Mouse (Mus musculus): ENCODE results near the gene Agpat2. TPM values are rescaled to one million over a fixed set of nuclear protein-coding genes. Genes with fewer than 3 reads are reported as not detected.

Gene Agpat2
- total RNA-seq, 4 experiments from 2014 or later = 2.9 to 8.9 (median 5.6) TPM

DNA sequence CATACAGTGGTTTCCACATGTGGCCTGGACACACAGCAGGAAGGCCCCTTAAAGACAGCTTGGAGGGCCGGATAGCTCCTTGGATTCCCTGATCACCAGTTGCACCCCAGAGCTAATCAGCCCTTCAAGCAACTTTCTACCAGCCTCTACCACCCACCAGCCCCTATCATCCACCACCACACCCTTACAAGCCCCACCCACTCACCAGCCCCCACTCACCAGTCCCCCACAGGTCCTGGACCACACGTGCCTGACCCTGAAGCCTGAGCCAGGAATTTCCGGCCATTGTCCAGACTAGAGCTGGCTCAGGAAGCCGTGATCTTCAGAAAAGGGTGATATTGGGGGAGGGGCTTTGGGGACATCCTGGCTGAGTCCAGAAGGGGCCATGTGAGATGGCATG is 28.4 kb downstream of the Agpat2 start:
- no peak for DNase-seq (ENCODE audit: low spot score in 2 of 2)

DNA sequence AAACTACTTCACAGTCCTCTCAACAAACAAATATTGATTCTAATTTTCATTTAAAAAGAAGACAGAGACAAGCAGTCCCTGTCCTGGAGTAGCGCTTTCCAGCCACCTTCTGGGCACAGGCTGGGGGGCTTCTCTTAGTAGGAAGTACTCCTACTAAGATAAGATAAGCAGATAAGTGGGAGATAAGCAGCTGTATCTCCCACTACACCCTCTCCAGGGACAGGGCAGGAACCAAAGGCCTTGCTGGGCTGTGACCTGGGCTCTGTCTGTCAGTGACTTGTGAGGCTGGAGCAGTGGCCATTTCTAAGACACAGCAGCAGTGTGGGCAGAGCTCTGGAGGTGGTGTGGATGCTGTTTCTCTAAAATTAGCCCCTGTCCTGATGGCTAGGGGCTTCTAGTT is 28.8 kb downstream of the Agpat2 start:
- DNase-seq (ENCODE audit: low spot score in 2 of 2) = no peak

DNA sequence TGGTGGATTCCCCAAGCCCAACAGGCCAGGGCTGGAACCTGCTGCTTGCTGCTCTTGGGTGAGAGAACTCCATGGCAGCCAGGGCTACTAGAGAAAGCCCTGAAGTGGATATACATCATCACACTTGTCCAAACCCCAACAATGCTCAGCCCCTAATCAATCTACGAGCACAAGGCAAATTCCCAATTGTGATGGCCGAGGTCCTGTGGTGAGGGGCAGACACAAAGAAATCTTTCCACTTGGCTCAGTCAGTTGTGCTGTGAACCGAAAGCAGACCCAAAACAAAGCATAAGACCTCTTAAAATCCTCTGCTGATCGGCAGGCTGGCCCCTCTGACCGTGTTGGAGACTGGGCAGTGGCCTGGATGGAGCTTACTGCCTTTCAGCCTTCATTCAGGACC is 29.4 kb downstream of the Agpat2 start:
- no peak for DNase-seq (ENCODE audit: low spot score in 2 of 2)

DNA sequence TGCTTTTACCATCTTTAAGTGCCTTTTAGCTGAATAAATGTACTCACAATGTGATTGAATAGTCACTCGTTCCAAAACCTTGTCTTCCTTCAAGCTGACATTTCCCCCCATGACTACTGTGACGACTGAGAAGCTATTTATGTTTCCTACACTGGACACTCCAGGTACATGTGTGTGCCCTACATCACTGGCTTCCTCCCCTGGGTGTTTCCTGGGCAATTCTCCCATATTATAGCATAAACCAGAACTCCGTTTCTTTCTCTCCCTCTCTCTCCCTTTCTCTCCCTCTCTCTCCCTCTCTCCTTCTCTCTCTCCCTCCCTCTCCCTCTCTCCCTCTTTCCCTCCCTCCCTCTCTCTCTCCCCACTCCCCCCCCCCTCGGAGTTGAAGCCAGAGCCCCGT is 30.4 kb downstream of the Agpat2 start:
- no peak for DNase-seq (ENCODE audit: low spot score in 2 of 2)

DNA sequence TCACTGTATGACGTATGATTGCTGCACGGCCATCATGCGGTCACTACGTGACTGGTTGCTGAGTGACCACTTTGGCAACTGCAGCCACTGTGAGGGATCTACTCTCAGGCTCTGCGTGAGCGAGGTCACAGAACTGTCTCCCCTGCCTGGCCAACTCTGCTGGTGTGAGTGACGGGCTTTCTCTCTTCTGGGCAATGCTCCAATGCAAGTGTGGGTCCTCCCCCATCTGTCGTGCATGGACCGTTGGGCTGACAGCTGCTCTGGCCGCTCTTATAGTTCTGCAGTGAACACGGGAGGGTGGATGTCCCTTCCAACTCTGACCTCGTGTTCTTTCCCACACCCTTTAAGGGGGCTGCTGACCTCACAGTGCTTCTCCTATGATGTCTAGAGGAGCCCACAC is 30.8 kb downstream of the Agpat2 start:
- DNase-seq (ENCODE audit: low spot score in 2 of 2) = no peak

DNA sequence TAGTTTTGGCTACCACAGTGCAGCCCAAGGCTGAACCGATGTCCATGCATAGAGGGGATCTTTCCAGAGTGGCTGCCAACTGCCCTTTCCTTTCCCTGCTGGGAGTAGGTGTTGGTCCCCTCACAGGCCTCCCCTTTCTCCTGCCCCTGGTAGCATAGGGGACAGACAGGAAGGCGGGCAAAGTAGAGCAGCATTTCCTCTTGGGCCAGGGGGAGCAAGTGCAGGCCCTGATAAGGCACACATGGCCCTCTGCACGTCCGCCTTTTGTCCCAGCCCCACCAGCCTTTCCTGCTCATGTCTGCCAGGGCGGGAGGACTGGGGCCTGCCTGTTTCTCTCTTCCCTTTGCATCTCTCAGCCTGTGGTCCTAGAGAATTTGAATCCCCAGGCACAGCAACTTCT is 32.4 kb downstream of the Agpat2 start:
- no peak for DNase-seq (ENCODE audit: low spot score in 2 of 2)

DNA sequence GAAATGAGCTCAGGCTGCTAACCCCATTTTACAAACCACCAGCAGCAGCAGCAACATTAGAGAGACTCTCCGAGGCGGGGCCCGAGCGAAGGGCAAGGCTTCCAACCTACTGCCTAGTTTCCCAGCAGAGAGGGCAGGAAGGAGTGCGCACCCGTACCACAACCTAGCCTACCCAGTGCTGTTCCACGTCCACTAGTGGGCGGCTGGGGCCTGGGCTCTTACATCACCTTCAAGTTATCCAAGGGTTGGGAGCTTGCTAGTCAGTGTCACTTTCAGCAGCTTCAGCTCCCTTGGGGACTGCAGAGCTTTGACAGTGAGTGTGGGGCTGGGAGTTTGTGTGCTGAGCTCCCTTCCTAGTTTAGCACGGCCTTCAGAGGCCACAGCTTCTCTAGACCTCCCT is 32.8 kb downstream of the Agpat2 start:
- no peak for DNase-seq (ENCODE audit: low spot score in 2 of 2)

DNA sequence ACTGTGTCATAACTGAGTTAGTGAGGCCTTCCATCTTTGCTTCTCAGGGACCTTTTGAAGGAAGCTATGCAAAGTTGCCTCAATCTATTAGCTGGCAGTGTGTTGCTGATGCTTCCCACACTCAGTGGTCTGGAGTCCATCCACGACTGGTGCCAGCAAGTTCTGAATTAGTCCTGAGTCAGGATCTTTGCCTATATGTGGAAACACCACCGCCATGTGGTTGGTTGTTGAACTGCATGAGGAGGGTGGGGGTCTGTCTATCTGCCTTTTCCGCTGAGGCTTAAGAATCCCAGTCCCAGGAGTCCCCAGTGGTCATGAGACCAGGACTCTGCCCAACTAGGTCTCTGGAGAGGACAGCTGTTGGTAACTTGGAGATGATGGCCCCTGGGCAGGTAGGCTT is 34.2 kb downstream of the Agpat2 start:
- no peak for DNase-seq (ENCODE audit: low spot score in 2 of 2)

DNA sequence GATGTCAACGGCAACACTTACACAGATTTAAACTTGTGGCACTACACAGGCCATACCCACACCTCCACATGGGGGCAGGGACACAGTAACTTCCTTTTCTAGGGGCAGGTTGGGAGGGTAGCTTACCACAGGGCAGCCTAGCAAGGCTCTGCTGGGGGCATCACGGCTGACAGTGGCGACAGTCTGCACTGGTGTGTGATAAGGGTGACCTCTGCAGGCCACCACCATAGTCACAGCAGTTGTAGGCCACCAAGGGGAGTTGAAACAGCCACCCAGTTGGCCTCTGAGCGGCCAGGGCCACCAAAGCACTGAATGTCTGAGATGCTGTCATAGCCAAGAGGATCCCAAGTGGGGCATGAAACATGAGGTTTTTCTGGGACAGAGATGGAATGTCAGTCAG is 38.0 kb downstream of the Agpat2 start:
- DNase-seq (ENCODE audit: low spot score in 2 of 2) = no peak

DNA sequence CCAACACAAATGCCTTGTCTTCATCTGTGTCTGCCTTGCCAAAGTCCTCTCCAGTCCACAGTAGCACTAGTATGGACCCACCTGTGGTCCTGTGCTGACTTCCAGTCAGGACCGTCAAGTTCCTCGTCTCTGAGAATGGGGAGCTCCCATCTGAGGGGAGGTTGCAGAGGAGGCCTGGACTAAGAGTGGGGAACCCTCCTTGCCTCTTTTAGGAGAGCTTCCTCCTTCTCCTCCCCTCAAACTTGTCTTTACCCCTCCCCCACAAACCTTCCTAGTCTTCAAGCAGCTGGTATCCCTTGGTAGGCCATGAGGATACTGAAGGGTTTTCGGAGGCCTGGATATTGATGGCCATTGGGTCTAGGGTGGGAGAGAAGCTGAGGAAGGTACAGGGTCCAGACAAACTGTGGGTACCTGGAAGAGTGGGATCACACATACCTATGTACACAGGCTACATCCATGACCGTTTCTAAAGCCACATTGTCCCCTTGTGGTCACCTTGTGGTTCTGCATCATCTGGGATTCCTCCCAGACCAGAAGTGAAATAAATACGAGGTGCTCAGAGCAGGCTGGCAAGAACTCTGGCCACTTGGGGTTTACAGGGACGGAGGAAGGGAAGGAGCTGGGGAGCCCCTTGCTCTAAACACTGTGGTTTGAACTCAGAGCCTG is 42.7 kb downstream of the Agpat2 start:
- DNase-seq (ENCODE audit: low spot score in 2 of 2) = no peak

DNA sequence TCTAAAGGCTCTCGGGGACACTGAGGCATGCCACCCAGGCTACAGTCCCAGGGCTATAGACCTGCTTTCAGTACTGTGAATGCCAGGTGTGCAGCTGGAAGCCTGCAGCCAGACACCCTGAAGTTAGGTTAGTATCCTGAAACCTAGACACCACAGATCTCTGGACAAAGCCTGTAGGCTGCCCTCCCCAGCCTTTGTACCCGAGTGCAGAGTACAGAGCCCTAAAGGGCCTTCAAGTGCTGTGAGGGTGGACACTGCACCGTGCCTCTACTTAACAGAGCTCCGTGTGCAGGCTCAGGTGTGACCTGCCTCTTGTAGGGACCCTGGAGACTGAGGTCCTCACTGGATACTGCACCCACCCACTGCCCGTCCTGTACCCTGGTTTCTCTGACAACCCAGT is 43.7 kb downstream of the Agpat2 start:
- DNase-seq (ENCODE audit: low spot score in 2 of 2) = no peak

DNA sequence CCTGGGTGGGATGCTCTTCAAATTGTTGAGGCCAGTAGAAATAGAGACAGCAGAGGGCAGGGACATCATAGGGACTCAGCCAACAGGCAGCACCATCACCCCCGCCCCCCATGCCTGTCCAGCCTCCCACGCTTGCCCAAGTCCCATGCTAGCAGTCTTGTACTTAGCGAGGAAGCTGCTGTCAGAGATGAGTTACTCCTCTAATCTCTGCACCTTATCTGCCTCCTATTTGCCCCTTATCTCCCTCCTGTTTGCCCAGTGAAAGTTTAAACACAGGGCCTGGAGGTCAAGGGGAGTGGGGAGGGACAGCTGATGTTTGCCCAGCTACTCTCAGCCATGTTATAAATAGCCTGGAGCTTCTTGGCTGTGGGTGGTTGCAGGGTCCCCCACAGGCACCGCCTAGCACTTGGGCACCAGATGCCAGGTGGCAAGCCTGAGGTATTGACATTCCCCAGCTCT is 47.7 kb downstream of the Agpat2 start:
- DNase-seq (ENCODE audit: low spot score in 2 of 2) = no peak

DNA sequence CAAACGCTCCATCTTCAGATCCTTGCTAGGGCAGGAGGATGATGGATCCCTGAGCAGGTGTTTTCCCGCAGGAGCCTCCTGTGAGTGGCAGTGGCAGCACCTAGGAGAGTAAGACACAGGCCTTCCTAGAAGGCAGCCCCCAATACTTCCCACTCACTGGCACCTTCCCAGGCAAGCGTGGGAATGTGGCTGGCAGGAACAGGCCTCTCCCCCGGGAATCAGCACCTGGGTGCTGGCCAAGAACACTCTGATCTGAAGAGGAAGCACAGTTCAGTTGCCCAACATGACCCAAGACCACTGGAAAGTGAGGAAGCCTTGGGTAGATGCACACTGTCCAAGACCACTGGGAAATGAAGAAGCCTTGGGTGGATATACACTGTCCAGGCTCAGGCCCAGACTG is 49.1 kb downstream of the Agpat2 start:
- DNase-seq (ENCODE audit: low spot score in 2 of 2) = peak in 1 of 2 experiments; percentile 51

DNA sequence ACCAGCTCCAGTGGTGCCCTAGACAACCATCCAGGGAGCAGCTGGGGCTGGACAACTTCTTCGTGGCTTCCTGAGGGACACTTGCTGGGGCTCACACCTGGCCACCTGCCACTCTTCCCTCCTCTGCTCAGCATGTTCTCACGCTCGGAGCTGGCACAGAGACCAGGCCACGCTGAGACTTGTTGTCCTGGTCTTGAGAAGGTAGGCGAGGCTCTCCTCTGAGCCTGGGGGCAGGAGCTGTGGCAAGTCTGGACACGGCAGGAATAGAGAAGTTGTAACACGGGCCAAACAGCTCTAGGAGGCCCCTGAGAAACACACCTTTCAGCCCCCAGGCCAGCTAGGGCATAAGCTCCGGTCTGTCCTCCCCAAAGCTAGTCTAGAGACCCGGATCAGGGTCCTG is 50.3 kb downstream of the Agpat2 start:
- no peak for DNase-seq (ENCODE audit: low spot score in 2 of 2)

DNA sequence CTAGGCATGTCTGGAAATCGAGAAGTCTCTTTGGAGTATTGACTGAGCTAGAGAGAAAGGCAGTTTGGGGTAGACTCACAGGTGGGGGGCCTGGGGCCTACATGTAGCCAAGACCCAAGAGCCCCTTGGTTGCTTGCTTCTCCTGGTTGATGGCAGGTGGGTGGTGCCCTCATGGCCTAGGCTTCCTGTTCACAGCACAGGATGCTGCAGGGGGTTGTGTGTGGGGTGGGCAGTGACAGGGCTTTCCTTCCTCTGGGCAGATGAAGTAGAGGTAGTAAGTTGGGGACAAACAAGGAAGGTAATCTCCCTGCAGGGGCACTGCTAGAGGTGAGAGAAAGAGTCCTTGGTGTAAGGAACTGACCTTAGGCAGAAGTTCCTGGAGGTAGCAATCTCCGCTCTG is 52.2 kb downstream of the Agpat2 start:
- DNase-seq (ENCODE audit: low spot score in 2 of 2) = no peak

DNA sequence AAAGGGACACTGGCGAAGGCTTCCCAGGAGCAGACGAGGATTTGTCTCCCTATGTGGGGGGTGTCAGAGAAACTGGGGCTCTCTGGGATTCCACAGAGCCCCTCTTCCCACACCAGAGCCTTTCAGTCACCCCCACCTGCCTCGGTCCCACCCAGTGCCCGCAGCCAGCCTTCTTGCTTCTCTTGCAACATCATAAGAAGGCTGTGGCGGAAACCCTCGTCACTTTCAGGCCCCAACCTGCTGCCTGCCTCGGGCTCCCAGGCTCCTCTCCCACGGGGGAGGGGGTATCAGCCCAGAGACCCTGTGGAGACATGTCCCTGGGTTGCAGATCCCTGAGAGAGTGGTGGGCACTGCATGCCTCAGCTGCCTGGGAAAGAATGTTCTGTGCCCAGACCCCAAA is 52.8 kb downstream of the Agpat2 start:
- DNase-seq (ENCODE audit: low spot score in 2 of 2) = no peak

DNA sequence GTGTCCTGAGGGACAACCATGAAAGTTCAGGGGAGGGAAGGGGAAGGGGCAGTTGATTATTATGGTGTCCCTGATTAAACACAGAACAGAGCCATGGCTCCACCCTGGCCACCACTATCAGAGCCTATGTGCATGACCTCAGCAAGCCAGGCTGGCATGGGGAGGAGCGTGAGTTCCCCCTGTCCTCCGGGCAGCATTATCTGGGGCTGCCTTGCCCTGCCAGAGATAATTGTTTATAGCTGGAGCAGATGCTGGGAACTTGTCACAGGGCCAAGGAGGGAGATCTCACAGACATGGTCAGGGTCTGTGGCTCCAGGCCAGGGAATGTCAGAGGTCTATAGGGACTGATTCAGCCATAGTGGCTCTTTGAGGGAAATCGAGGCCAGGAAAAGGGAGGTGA is 53.4 kb downstream of the Agpat2 start:
- DNase-seq (ENCODE audit: low spot score in 2 of 2) = no peak

DNA sequence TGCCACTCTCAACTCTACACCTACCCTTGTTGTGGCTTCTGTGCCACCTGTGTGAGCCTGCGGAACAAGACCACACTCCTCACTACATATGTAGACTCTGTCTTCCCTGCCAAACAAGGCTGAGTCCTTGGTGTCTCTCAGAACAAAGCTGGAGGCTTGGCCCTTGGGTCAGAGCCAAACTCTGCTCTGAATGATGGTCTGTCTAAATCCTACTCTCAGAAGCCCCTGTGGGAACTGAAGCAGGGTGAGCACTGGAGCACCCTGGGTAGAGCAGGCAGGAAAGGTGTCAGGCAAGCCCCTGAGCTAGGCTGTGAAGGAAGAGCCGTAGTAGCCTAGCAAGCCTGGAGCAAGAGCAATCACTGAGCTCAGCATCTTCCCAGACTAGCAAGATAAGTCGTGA is 54.0 kb downstream of the Agpat2 start:
- DNase-seq (ENCODE audit: low spot score in 2 of 2) = no peak

DNA sequence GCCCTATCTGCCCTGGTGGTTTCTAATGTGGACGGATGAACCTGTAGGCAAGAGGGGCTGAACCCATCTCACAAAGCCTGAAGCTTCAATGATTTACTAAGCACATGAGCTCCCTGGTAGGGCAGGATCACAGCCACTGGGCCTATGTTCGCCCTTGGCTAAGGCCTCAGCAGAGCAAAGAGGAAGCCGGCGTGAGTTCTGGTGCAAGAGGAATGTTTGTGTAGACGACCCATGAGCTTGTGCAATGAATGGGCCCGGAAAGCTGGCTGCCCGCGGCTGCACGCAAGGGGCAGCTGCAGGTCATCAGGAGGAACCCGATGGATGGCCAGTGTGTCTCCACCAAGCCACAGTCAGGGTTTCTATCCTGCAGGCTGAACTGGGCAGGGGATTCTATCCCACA is 54.4 kb downstream of the Agpat2 start:
- no peak for DNase-seq (ENCODE audit: low spot score in 2 of 2)

DNA sequence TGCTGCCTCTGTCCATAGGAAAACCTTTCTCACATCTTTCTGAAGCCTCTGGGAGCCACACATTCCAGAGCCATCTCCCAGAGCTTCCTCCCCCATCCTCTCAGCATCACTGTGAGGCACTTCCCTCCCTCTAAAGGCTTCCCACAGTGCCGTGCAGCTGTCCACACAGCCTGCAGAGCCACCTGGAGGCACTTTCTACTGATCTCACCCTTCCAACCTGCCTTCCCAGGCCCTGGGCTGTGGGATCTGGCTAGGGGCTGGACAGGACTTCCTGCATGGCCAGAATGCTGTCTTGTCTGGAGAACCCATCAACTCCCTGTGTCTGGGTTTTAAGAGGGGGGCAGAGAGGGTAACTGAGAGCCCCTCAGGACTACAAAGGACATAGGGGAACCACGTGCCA is 56.7 kb downstream of the Agpat2 start:
- DNase-seq (ENCODE audit: low spot score in 2 of 2) = no peak

DNA sequence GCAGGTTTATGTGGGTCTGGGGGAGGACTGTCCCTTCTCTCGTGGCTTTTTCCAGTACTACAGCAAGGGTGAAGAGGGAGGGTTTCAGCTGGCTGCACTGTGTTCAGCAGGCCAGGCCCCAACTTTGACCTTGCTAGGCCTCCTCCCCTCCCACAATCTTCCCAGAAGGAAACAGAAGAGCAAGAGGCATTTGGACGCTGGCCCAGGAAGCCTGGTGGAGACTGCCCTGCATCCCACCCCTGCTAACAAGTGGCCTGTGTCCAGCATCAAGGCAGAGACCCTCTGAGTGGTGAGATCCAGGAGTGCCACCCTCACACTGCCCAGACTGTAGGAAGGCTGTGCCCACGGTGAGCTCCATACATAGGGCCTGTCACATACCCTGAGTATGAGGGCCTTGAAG is 60.0 kb downstream of the Agpat2 start:
- DNase-seq (ENCODE audit: low spot score in 2 of 2) = no peak

DNA sequence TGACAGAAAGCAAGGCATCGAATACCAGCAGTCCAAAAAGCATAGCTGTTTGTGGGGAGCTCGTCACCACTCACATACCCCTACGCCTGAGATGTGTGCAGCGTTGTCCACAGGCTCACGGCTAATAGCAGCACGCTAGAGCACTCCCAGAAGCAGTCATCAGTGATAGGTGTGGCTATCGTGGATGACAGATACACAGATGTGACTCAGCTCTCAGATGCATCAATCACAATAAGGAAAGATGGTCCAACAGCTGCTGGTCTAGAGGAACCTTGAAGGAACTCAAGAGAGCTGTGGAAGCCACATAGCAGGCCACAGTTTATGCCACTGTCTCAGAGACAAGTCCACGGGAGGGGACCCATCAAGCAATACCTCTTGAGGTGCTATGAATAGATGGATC is 60.4 kb downstream of the Agpat2 start:
- no peak for DNase-seq (ENCODE audit: low spot score in 2 of 2)

DNA sequence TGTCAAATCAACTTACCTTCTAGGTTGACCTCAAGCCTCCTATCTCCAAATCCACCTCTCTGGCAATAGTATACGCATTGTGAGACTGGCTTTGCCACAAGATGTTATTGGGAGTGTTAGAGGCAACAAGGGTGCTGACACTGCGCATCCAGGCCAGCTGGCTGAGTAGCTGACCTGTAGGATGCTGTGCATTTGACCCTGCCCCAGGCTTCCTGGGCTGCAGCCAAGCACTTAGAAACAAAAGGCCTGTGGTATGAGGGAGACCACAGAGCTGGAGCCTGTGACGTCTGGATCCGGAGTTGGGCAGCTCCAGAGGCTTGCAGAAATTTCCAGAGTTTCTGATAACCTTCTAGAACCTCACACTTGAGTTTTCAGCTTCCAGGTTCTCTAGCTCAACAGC is 61.1 kb downstream of the Agpat2 start:
- no peak for DNase-seq (ENCODE audit: low spot score in 2 of 2)
